Mouse (Mus musculus) bone marrow, adult 2 months (tissue): ENCODE data around the gene Igsf21. TPM values are rescaled to one million over a fixed set of nuclear protein-coding genes. Genes with fewer than 3 reads are reported as not detected.

ENCODE experiments used
- H3K27ac ChIP-seq: fragments of 200-500 bp; 2 replicates; pipeline ENCODE4 v1.5.1; 2012; ENCODE audit warnings: low read depth, mild to moderate bottlenecking, control low read depth, inconsistent platforms, low read length; ENCODE audit not compliant: control insufficient read depth, poor library complexity, insufficient read depth
- H3K4me1 ChIP-seq: fragments of 200-500 bp; 2 replicates; pipeline ENCODE4 v1.6.1; 2011; ENCODE audit warnings: low read length; ENCODE audit not compliant: control insufficient read depth, insufficient read depth
- H3K4me3 ChIP-seq: fragments of 200-500 bp; replicated peaks from 2 replicates; pipeline ENCODE3; 2011; ENCODE audit warnings: mild to moderate bottlenecking, low read depth, low read length, control low read depth; ENCODE audit not compliant: control insufficient read depth
- CTCF ChIP-seq: fragments of 200-500 bp; IDR thresholded peaks from 2 replicates; pipeline ENCODE4 v1.5.1; 2011; ENCODE audit warnings: low read length, control low read depth; ENCODE audit not compliant: control insufficient read depth, insufficient read depth
- POLR2A ChIP-seq: fragments of 200-500 bp; IDR thresholded peaks from 2 replicates; pipeline ENCODE4 v1.6.1; 2011; ENCODE audit warnings: low read depth, mild to moderate bottlenecking, control low read depth, low read length, borderline replicate concordance; ENCODE audit not compliant: control insufficient read depth
- WGBS: fragments of 180-500 bp; shearing (Covaris S2); methylation state at CpG from one replicate; pipeline ENCODE4 v1.1.7; 2018; 5-methylcytosine and 5-hydroxymethylcytosine counted together
- polyA plus RNA-seq: library from polyadenylated mRNA; stranded (reverse); fragments of >200 nt; gene quantifications from 2 replicates; pipeline ENCODE4 v1.2.4, GENCODE M21; 2011; ENCODE audit warnings: low replicate concordance; ENCODE audit not compliant: missing spikeins, insufficient read depth, insufficient read length

Gene Igsf21
- polyA plus RNA-seq, 1 experiment, result not detected

DNA sequence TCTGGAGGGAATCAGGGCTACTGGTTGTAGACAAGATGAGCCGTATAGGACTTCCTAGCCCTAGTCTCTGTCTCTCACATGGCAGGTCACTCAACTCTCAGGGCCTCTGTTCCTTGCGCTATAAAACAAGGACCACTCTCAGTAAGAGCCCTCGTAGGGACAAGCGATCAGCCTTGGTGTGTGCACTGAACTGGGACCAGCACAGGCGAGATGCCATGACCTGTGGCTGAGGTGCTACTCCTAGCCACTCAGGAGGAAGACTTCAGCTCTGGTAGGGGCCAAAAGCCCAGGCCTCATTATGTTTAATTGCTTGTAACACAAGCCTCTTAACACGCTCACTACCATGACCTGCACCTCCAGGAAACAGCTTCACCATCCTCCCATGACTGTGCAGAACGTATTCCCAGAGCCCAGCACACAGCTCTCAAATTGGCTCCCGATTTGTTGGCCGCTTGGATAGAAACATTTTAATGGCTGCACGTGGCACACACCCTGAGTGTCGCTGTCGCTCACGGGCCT is 183.4 kb downstream of the Igsf21 start:
- Histone ChIP-seq H3K27ac (no peak overlapping the region), H3K4me3 (no peak overlapping the region), H3K4me1 (no peaks in the 10 kb centered on the region; the same call in 1 of the 2 replicates)
- 78% methylated on average over 13 of the region's 13 CpGs for WGBS
- no peak for TF ChIP-seq CTCF
- no peak for TF ChIP-seq POLR2A

GRCm38 (mm10) chr4:140060251-140060650 is 186.3 kb downstream of the Igsf21 start:
- 74% methylated on average over 5 of the region's 5 CpGs for WGBS
- Histone ChIP-seq H3K4me3 (no peak overlapping the region), H3K4me1 (no peaks in the 10 kb centered on the region), H3K27ac (no peak overlapping the region)
- no peak for TF ChIP-seq CTCF

- TF ChIP-seq CTCF (no peak), POLR2A (no peak)
- Histone ChIP-seq H3K27ac (no peak overlapping the region), H3K4me3 (no peak overlapping the region), H3K4me1 (no peaks in the 10 kb centered on the region; the same call in 1 of the 2 replicates)
- 79% methylated on average over 7 of the region's 7 CpGs for whole genome bisulfite sequencing
These were observed 193.5 kb downstream of the Igsf21 start for GRCm38 (mm10) chr4:140053042-140053441.

DNA sequence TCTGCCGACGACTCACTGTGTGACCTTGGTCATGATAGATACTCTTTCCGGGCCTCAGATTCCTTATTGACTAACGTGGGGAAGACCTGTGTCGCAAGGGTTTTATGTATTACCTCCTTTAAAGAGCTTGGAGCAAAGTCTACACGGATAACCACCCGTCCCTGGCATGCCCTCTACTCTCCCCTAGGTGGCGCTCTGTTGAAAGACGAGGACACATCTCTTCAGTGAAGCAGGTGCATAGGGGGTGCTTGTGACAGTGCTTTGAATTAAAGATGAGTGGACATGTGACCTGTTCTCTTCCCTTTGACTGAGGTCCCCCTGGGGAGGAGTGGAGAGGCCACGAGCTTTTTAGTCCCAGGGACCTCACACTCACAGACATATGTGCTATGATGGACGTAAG is 194.0 kb downstream of the Igsf21 start:
- 58% methylated on average over 11 of the region's 11 CpGs for WGBS
- Histone ChIP-seq H3K4me1 (no peaks in the 10 kb centered on the region; the same call in 1 of the 2 replicates), H3K4me3 (no peak overlapping the region), H3K27ac (no peak overlapping the region)
- no peak for TF ChIP-seq POLR2A
- no peak for TF ChIP-seq CTCF

DNA sequence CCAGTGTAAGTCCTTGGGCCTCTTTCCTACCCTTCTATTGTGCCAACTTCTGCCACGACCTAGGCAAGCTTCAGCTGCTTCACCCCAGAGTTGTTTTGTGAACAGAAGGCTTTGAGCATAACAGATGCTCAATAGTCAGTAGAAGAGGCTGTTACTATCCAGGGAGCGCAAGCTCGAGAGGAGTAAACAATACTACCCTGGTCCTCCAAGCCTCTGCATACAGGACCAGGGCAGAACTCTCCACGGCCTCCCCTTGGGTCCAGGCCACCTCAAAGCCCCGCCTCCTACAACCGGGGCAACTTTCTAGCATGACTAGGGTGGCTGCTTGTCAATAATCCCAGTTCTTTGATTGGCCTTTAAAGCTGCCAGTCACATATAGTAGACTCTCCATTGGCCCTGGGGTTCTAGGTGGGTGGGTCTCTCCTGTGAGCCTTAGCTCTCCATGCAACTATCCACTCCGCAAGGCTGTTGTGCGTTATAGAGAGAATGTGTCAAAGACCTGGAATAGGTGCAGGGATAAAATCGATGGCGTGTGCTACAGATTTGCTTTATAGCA is 198.7 kb downstream of the Igsf21 start:
- TF ChIP-seq POLR2A, result no peak
- TF ChIP-seq CTCF, result no peak
- Histone ChIP-seq H3K4me1 (no peaks in the 10 kb centered on the region; the same call in 1 of the 2 replicates), H3K27ac (no peak overlapping the region), H3K4me3 (no peak overlapping the region)
- WGBS, result 61% methylated on average over 10 of the region's 10 CpGs

- no peak overlapping the region for H3K4me3 ChIP-seq
- whole genome bisulfite sequencing, result 69% methylated on average over 12 of the region's 12 CpGs
- H3K27ac ChIP-seq, result no peak overlapping the region
- H3K4me1 ChIP-seq, result no peaks in the 10 kb centered on the region
- TF ChIP-seq CTCF (no peak), POLR2A (no peak)
These were observed 202.6 kb downstream of the Igsf21 start for GRCm38 (mm10) chr4:140043953-140044352.

- WGBS, result 12% methylated on average over 26 of the region's 26 CpGs
- Histone ChIP-seq H3K4me1 (no peaks in the 10 kb centered on the region), H3K4me3 (no peak overlapping the region), H3K27ac (no peak overlapping the region)
- TF ChIP-seq POLR2A (no peak), CTCF (no peak)
These were observed 207.8 kb downstream of the Igsf21 start for GRCm38 (mm10) chr4:140038586-140039411.

GRCm38 (mm10) chr4:140037784-140038387 is 208.7 kb downstream of the Igsf21 start:
- no peaks in the 10 kb centered on the region for H3K4me1 ChIP-seq
- no peak overlapping the region for H3K4me3 ChIP-seq
- TF ChIP-seq POLR2A (no peak), CTCF (no peak)
- H3K27ac ChIP-seq, result no peak overlapping the region
- WGBS, result 6% methylated on average over 13 of the region's 13 CpGs
